Mouse (Mus musculus) 3T3-L1 (cell line): Measurements from ENCODE around the gene Gmpr2.

ENCODE experiments used
- DNase-seq: peaks from one replicate; pipeline ENCODE4 v3.0.0-alpha.2; 2015; ENCODE audit warnings: low read depth, low spot score

Gene Gmpr2

GRCm38 (mm10) chr14:55724411-55724871 lies 52.7 kb downstream of the Gmpr2 start:
- DNase-seq, result peak; percentile 83

- DNase-seq, result no peak
Measured at GRCm38 (mm10) chr14:55726261-55726660, 54.5 kb downstream of the Gmpr2 start.

- no peak for DNase-seq
Measured at GRCm38 (mm10) chr14:55727889-55728685, 56.3 kb downstream of the Gmpr2 start.
